10 mouse cellular contexts compared by ENCODE assay signal in genomic region chr17:10321092-10321491, GRCm38 (mm10). TPM values are rescaled to one million over a fixed set of nuclear protein-coding genes. Genes with fewer than 3 reads are reported as not detected.
DNase-seq lines count a peak whose midpoint lies in the region; ATAC-seq and TF ChIP-seq lines count a peak whose summit lies in the region.
"Had no signal": no experiment of that assay in that cellular context is flagged by ENCODE, and none has a peak within 500 bp of the region (broad histone marks: within the 10 kb centered on the region; RNA-seq: fewer than 3 reads in every experiment).

No protein-coding gene starts in this region.

- TF ChIP-seq POLR2A in lung, adult 2 months (IDR thresholded peaks at IDR 0.05; ENCODE audit: borderline replicate concordance, extremely low read depth, low read depth, low read length): no peak

- H3K4me3 ChIP-seq in heart, embryonic 10.5 days: peak overlapping the region; percentile 93
- H3K4me3 ChIP-seq in lung, embryonic 16.5 days (ENCODE audit: low read length): peak overlapping the region; percentile 20; the same call in 1 of the 2 replicates
- H3K4me3 ChIP-seq in lung, adult 2 months (replicated peaks; ENCODE audit: extremely low read depth, low read depth, low read length): no peak overlapping the region
- peak overlapping the region; percentile 22 for H3K4me3 ChIP-seq in hindbrain, postnatal 0 days (ENCODE audit: low read length)
- H3K4me3 ChIP-seq in neural tube, embryonic 13.5 days: peak overlapping the region; percentile 26

- no peak for TF ChIP-seq CTCF in lung, adult 2 months (IDR thresholded peaks at IDR 0.05; ENCODE audit: insufficient read depth, low read length)
- no peak for TF ChIP-seq CTCF in hindbrain, postnatal 0 days (IDR thresholded peaks at IDR 0.05; ENCODE audit: low read depth)

- ATAC-seq in lung, embryonic 16.5 days (ENCODE audit: low read depth): no peak
- ATAC-seq in hindbrain, postnatal 0 days: no peak
- ATAC-seq in neural tube, embryonic 13.5 days (ENCODE audit: low read depth): no peak

- peaks cover 28% of the 10 kb centered on the region for H3K4me1 ChIP-seq in heart, embryonic 10.5 days
- peaks cover 4% of the 10 kb centered on the region for H3K4me1 ChIP-seq in lung, embryonic 16.5 days (replicated peaks; ENCODE audit: control insufficient read depth, insufficient read depth, low read length)
- H3K4me1 ChIP-seq in lung, adult 2 months (ENCODE audit: control insufficient read depth, insufficient read depth, low read length): peaks cover 5% of the 10 kb centered on the region
- peaks cover 14% of the 10 kb centered on the region for H3K4me1 ChIP-seq in hindbrain, postnatal 0 days (ENCODE audit: insufficient read depth, low read length)
- H3K4me1 ChIP-seq in neural tube, embryonic 13.5 days (replicated peaks): peaks cover 35% of the 10 kb centered on the region

- H3K9me3 ChIP-seq in heart, embryonic 10.5 days: no peaks in the 10 kb centered on the region
- H3K9me3 ChIP-seq in lung, embryonic 16.5 days (ENCODE audit: control insufficient read depth, low read length): no peaks in the 10 kb centered on the region
- H3K9me3 ChIP-seq in hindbrain, postnatal 0 days (ENCODE audit: low read length): no peaks in the 10 kb centered on the region
- H3K9me3 ChIP-seq in neural tube, embryonic 13.5 days: no peaks in the 10 kb centered on the region

- DNase-seq in heart, embryonic 10.5 days (ENCODE audit: low spot score): no peak
- DNase-seq in heart, postnatal 10 days: no peak
- no peak for DNase-seq in lung, adult 2 months
- DNase-seq in hindbrain, postnatal 0 days (ENCODE audit: low spot score): no peak
- no peak for DNase-seq in right cerebral cortex, postnatal 4 days
- DNase-seq in cerebellum, postnatal 14 days: no peak
- DNase-seq: B cell, adult 2 months; thymus, postnatal 14 days had no signal

- H3K9ac ChIP-seq in lung, embryonic 16.5 days (ENCODE audit: low read length): no peak overlapping the region
- H3K9ac ChIP-seq in hindbrain, postnatal 0 days (replicated peaks; ENCODE audit: low read length): no peak overlapping the region
- H3K9ac ChIP-seq in neural tube, embryonic 13.5 days: peak overlapping the region; percentile 58

- H3K36me3 ChIP-seq in heart, embryonic 10.5 days: peaks cover 10% of the 10 kb centered on the region
- no peaks in the 10 kb centered on the region for H3K36me3 ChIP-seq in lung, embryonic 16.5 days (ENCODE audit: control insufficient read depth, insufficient read depth, low read length)
- H3K36me3 ChIP-seq in hindbrain, postnatal 0 days (ENCODE audit: insufficient read depth, low read length): no peaks in the 10 kb centered on the region
- no peaks in the 10 kb centered on the region for H3K36me3 ChIP-seq in neural tube, embryonic 13.5 days

- intact Hi-C loops in heart, postnatal 10 days (cut with DNase I): loop anchor here (2.0 to 10.0 kb wide), 4 partner anchors 14 to 424 kb away; no protein-coding TSS in a partner anchor

- 19% methylated on average over 1 of the region's 1 CpGs for WGBS in heart, embryonic 10.5 days
- WGBS in lung, embryonic 16.5 days: 27% methylated on average over 1 of the region's 1 CpGs
- 50% methylated on average over 1 of the region's 1 CpGs for WGBS in lung, adult 2 months
- 4% methylated on average over 1 of the region's 1 CpGs for WGBS in hindbrain, postnatal 0 days
- WGBS in neural tube, embryonic 13.5 days: 16% methylated on average over 1 of the region's 1 CpGs

- H3K4me2 ChIP-seq in lung, embryonic 16.5 days (ENCODE audit: low read depth, low read length): peak overlapping the region; percentile 40; the same call in 1 of the 2 replicates
- H3K4me2 ChIP-seq in hindbrain, postnatal 0 days (ENCODE audit: low read depth, low read length): peak overlapping the region; percentile 56
- H3K4me2 ChIP-seq in neural tube, embryonic 13.5 days: peak overlapping the region; percentile 55

- H3K27ac ChIP-seq in heart, embryonic 10.5 days: peak overlapping the region; percentile 100
- no peak overlapping the region for H3K27ac ChIP-seq in lung, embryonic 16.5 days (ENCODE audit: low read length)
- H3K27ac ChIP-seq in hindbrain, postnatal 0 days: peak overlapping the region; percentile 26; the same call in 1 of the 2 replicates
- peak overlapping the region; percentile 62 for H3K27ac ChIP-seq in neural tube, embryonic 13.5 days (replicated peaks)

- no peaks in the 10 kb centered on the region for H3K27me3 ChIP-seq in heart, embryonic 10.5 days (ENCODE audit: insufficient read depth, poor library complexity, severe bottlenecking)
- H3K27me3 ChIP-seq in lung, embryonic 16.5 days (ENCODE audit: control insufficient read depth, insufficient read depth, low read depth, low read length): no peaks in the 10 kb centered on the region
- no peaks in the 10 kb centered on the region for H3K27me3 ChIP-seq in hindbrain, postnatal 0 days (ENCODE audit: insufficient read depth, low read length)
- no peaks in the 10 kb centered on the region for H3K27me3 ChIP-seq in neural tube, embryonic 13.5 days

RNA-seq across cellular contexts. Expression of gene Qk, which starts 1.4 kb away (rescaled TPM):
- polyA plus RNA-seq in heart, embryonic 10.5 days (2016; fragmentation: Nextera tagmentation; extraction: Ambion mirVana): 39.3 and 44.5 TPM in 2 replicates
- 100 to 1,000 TPM; 548 to 551 TPM for total RNA-seq in heart, postnatal 10 days (2021)
- polyA plus RNA-seq in lung, embryonic 16.5 days (2015; fragmentation: Nextera tagmentation; extraction: Ambion mirVana): 34.5 and 37.0 TPM in 2 replicates
- polyA plus RNA-seq in lung, adult 2 months (2012; rRNA removed): 381 and 394 TPM in 2 replicates
- 466 and 482 TPM in 2 replicates for total RNA-seq in hindbrain, postnatal 0 days (2014; rRNA removed)
- polyA plus RNA-seq in hindbrain, postnatal 0 days (2015; fragmentation: Nextera tagmentation; extraction: Ambion mirVana): 66.7 and 77.3 TPM in 2 replicates
- polyA plus RNA-seq in neural tube, embryonic 13.5 days (2015; fragmentation: Nextera tagmentation; extraction: Ambion mirVana): 45.6 and 48.1 TPM in 2 replicates
